Comparison of ENCODE assay signal across 11 mouse cellular contexts in genomic region chr11:87589605-87590004, GRCm38 (mm10). TPM values are rescaled to one million over a fixed set of nuclear protein-coding genes. Genes with fewer than 3 reads are reported as not detected.
DNase-seq lines count a peak whose midpoint lies in the region; ATAC-seq and TF ChIP-seq lines count a peak whose summit lies in the region.
"Had no signal": no experiment of that assay in that cellular context is flagged by ENCODE, and none has a peak within 500 bp of the region (broad histone marks: within the 10 kb centered on the region; RNA-seq: fewer than 3 reads in every experiment).

No protein-coding gene starts in this region.

- no peak for TF ChIP-seq EP300 in heart, adult 2 months (IDR thresholded peaks at IDR 0.05; ENCODE audit: insufficient read depth, low read depth, low read length)
- no peak for TF ChIP-seq EP300 in lung, postnatal 0 days (IDR thresholded peaks at IDR 0.05)
- TF ChIP-seq EP300 in heart, postnatal 0 days (IDR thresholded peaks at IDR 0.05; ENCODE audit: low read depth): no peak

- H3K4me2 ChIP-seq in lung, postnatal 0 days (replicated peaks; ENCODE audit: low read depth, low read length): peak overlapping the region; percentile 74; the same call in 1 of the 2 replicates
- peak overlapping the region; percentile 62; the same call in 1 of the 2 replicates for H3K4me2 ChIP-seq in heart, postnatal 0 days (ENCODE audit: low read depth, low read length)
- H3K4me2 ChIP-seq in myocyte (ENCODE audit: low read depth): no peak overlapping the region

- ATAC-seq in lung, postnatal 0 days: no peak
- no peak for ATAC-seq in heart, postnatal 0 days (ENCODE audit: insufficient read depth, low read depth)

- no peak for TF ChIP-seq CTCF in heart, adult 2 months (IDR thresholded peaks at IDR 0.05)
- no peak for TF ChIP-seq CTCF in lung, postnatal 0 days (IDR thresholded peaks at IDR 0.05)
- TF ChIP-seq CTCF in heart, postnatal 0 days (IDR thresholded peaks at IDR 0.05; ENCODE audit: low read depth): no peak

- H3ac ChIP-seq in myocyte (ENCODE audit: control insufficient read depth, insufficient read length): no peak overlapping the region

- no peaks in the 10 kb centered on the region for H3K79me2 ChIP-seq in heart, adult 2 months (replicated peaks; ENCODE audit: control insufficient read depth, insufficient read depth, low read length)
- peaks cover 7% of the 10 kb centered on the region for H3K79me2 ChIP-seq in myocyte (ENCODE audit: control insufficient read depth, insufficient read depth)

- no peak overlapping the region; the same call in 1 of the 2 replicates for H3K9ac ChIP-seq in heart, adult 2 months (ENCODE audit: low read depth, low read length)
- no peak overlapping the region for H3K9ac ChIP-seq in lung, postnatal 0 days (replicated peaks; ENCODE audit: low read depth)
- no peak overlapping the region for H3K9ac ChIP-seq in heart, postnatal 0 days (replicated peaks; ENCODE audit: low read depth, low read length)

- peak overlapping the region; percentile 97 for H3K27ac ChIP-seq in heart, adult 2 months
- H3K27ac ChIP-seq in lung, postnatal 0 days (ENCODE audit: low read length): no peak overlapping the region
- H3K27ac ChIP-seq in heart, postnatal 0 days (ENCODE audit: low read depth): no peak overlapping the region

- intact Hi-C loops in heart, adult 2 months (cut with DNase I): loop anchor here (5.0 kb wide), 2 partner anchors 167 to 372 kb away; no protein-coding TSS in a partner anchor
- intact Hi-C loops in heart, postnatal 36 days (cut with DNase I): loop anchor here (5.0 kb wide), 4 partner anchors 67 to 372 kb away; no protein-coding TSS in a partner anchor

- peaks cover 9% of the 10 kb centered on the region for H3K36me3 ChIP-seq in heart, adult 2 months (ENCODE audit: control insufficient read depth, insufficient read depth, low read length)
- H3K36me3 ChIP-seq in lung, postnatal 0 days (ENCODE audit: insufficient read depth, low read length): no peaks in the 10 kb centered on the region
- H3K36me3 ChIP-seq in heart, postnatal 0 days (replicated peaks; ENCODE audit: control insufficient read depth, insufficient read depth, low read length): peaks cover 4% of the 10 kb centered on the region
- no peaks in the 10 kb centered on the region for H3K36me3 ChIP-seq in myocyte (ENCODE audit: control insufficient read depth, insufficient read depth)

- WGBS in heart, adult 2 months: 74% methylated on average over 8 of the region's 8 CpGs
- 87% methylated on average over 8 of the region's 8 CpGs for WGBS in lung, postnatal 0 days
- WGBS in heart, postnatal 0 days: 80% methylated on average over 8 of the region's 8 CpGs

- TF ChIP-seq POLR2A in heart, adult 2 months (IDR thresholded peaks at IDR 0.05; ENCODE audit: insufficient read depth, low read depth, low read length): no peak
- no peak for TF ChIP-seq POLR2A in myocyte (IDR thresholded peaks at IDR 0.05; ENCODE audit: insufficient read length, low read depth)

- DNase-seq in heart, adult 2 months: no peak
- DNase-seq in heart, postnatal 36 days: no peak
- DNase-seq in lung, postnatal 0 days (ENCODE audit: low spot score): no peak
- DNase-seq in lung, postnatal 25 days (ENCODE audit: low spot score): no peak
- no peak for DNase-seq in heart, postnatal 0 days (ENCODE audit: low spot score)
- no peak for DNase-seq in embryo, embryonic 10.5 days (ENCODE audit: low spot score)
- DNase-seq in spleen, adult 18-20 months: no peak
- DNase-seq: cerebellum, postnatal 25 days; kidney, adult 11 months had no signal

- no peaks in the 10 kb centered on the region for H3K27me3 ChIP-seq in heart, adult 2 months (ENCODE audit: control insufficient read depth, insufficient read depth, low read length)
- H3K27me3 ChIP-seq in lung, postnatal 0 days (replicated peaks; ENCODE audit: insufficient read depth, low read length): no peaks in the 10 kb centered on the region
- H3K27me3 ChIP-seq in heart, postnatal 0 days (ENCODE audit: control insufficient read depth, insufficient read depth, low read length): no peaks in the 10 kb centered on the region
- no peaks in the 10 kb centered on the region for H3K27me3 ChIP-seq in myocyte (ENCODE audit: control insufficient read depth, insufficient read depth, insufficient read length)

- peaks cover 12% of the 10 kb centered on the region for H3K4me1 ChIP-seq in heart, adult 2 months (ENCODE audit: control insufficient read depth, insufficient read depth, low read length)
- peaks cover 33% of the 10 kb centered on the region for H3K4me1 ChIP-seq in lung, postnatal 0 days (ENCODE audit: insufficient read depth, low read depth, low read length)
- peaks cover 18% of the 10 kb centered on the region for H3K4me1 ChIP-seq in heart, postnatal 0 days (ENCODE audit: control insufficient read depth, insufficient read depth)

- H3K9me3 ChIP-seq in lung, postnatal 0 days (ENCODE audit: low read length): no peaks in the 10 kb centered on the region
- H3K9me3 ChIP-seq in heart, postnatal 0 days (replicated peaks; ENCODE audit: control insufficient read depth, low read length): no peaks in the 10 kb centered on the region

- H3K4me3 ChIP-seq in heart, adult 2 months: no peak overlapping the region
- H3K4me3 ChIP-seq in lung, postnatal 0 days (ENCODE audit: low read depth, low read length): no peak overlapping the region
- H3K4me3 ChIP-seq in heart, postnatal 0 days (ENCODE audit: low read depth, low read length): no peak overlapping the region
- no peak overlapping the region for H3K4me3 ChIP-seq in myocyte

TF ChIP-seq in myocyte, 11 proteins besides CTCF, POLR2A, EP300 and RAD21:
- TF ChIP-seq TCF3 (IDR thresholded peaks at IDR 0.05; ENCODE audit: insufficient read length, low read depth) (no peak), POLR2AphosphoS2 (IDR thresholded peaks at IDR 0.05; ENCODE audit: insufficient read length, low read depth) (peak; percentile 3)
TF ChIP-seq in myocyte: peak in this region for 1.

RNA-seq across cellular contexts. Expression of gene Mtmr4, which starts 2.4 kb away (rescaled TPM):
- total RNA-seq in heart, adult 2 months (2021): 10 to 100 TPM; 24.7 to 27.8 TPM
- 7.9 and 19.0 TPM in 2 replicates for polyA plus RNA-seq in heart, adult 2 months (2012; rRNA removed)
- 10 to 100 TPM; 18.8 to 27.1 TPM for total RNA-seq in heart, postnatal 36 days (2021)
- polyA plus RNA-seq in lung, postnatal 0 days (2015; fragmentation: Nextera tagmentation; extraction: Ambion mirVana): 9.4 and 13.3 TPM in 2 replicates
- total RNA-seq in heart, postnatal 0 days (2014; rRNA removed; ENCODE audit: low replicate concordance): 12.4 and 17.3 TPM in 2 replicates
- polyA plus RNA-seq in heart, postnatal 0 days (2015; fragmentation: Nextera tagmentation; extraction: Ambion mirVana): 6.0 and 7.0 TPM in 2 replicates
- polyA plus RNA-seq in myocyte (2012; fragmentation: generic; extraction: Trizol): 10.6 TPM

RNA-seq across cellular contexts. Expression of gene Sept4, which starts 20.9 kb away (rescaled TPM):
- total RNA-seq in heart, adult 2 months (2021): 10 to 100 TPM; 36.7 to 38.6 TPM
- 39.9 and 54.4 TPM in 2 replicates for polyA plus RNA-seq in heart, adult 2 months (2012; rRNA removed)
- 10 to 100 TPM; 41.8 to 45.8 TPM for total RNA-seq in heart, postnatal 36 days (2021)
- 366 and 392 TPM in 2 replicates for polyA plus RNA-seq in lung, postnatal 0 days (2015; fragmentation: Nextera tagmentation; extraction: Ambion mirVana)
- 13.9 and 20.6 TPM in 2 replicates for total RNA-seq in heart, postnatal 0 days (2014; rRNA removed; ENCODE audit: low replicate concordance)
- polyA plus RNA-seq in heart, postnatal 0 days (2015; fragmentation: Nextera tagmentation; extraction: Ambion mirVana): 47.8 and 49.1 TPM in 2 replicates
- polyA plus RNA-seq in myocyte (2012; fragmentation: generic; extraction: Trizol): 1.5 TPM

RNA-seq across cellular contexts. Expression of gene Gm11492, which starts 23.2 kb away (rescaled TPM):
- total RNA-seq in heart, adult 2 months (2021): not detected
- polyA plus RNA-seq in heart, adult 2 months (2012; rRNA removed): 0.04 TPM in 1 of 2 replicates, not detected in the other
- total RNA-seq in heart, postnatal 36 days (2021): not detected
- not detected in 2 replicates for polyA plus RNA-seq in lung, postnatal 0 days (2015; fragmentation: Nextera tagmentation; extraction: Ambion mirVana)
- total RNA-seq in heart, postnatal 0 days (2014; rRNA removed; ENCODE audit: low replicate concordance): not detected in 2 replicates
- not detected in 2 replicates for polyA plus RNA-seq in heart, postnatal 0 days (2015; fragmentation: Nextera tagmentation; extraction: Ambion mirVana)
- not detected for polyA plus RNA-seq in myocyte (2012; fragmentation: generic; extraction: Trizol)
- polyA plus RNA-seq: limb, embryonic 11.5 days had no signal

RNA-seq across cellular contexts. Expression of gene Hsf5, which starts 27.4 kb away (rescaled TPM):
- total RNA-seq in heart, adult 2 months (2021): under 1 TPM in 1 of 2 experiments, not detected in 1; 0.05 TPM
- polyA plus RNA-seq in heart, adult 2 months (2012; rRNA removed): 0.02 and 0.06 TPM in 2 replicates
- not detected for total RNA-seq in heart, postnatal 36 days (2021)
- polyA plus RNA-seq in lung, postnatal 0 days (2015; fragmentation: Nextera tagmentation; extraction: Ambion mirVana): 0.05 and 0.11 TPM in 2 replicates
- total RNA-seq in heart, postnatal 0 days (2014; rRNA removed; ENCODE audit: low replicate concordance): not detected in 2 replicates
- 0.03 TPM in 1 of 2 replicates, not detected in the other for polyA plus RNA-seq in heart, postnatal 0 days (2015; fragmentation: Nextera tagmentation; extraction: Ambion mirVana)
- polyA plus RNA-seq in myocyte (2012; fragmentation: generic; extraction: Trizol): not detected

Comparison
In these comparisons a context has a peak if more than half of its experiments do, and no peak if none do; other contexts are left out.
1. RNA of gene Sept4, which starts 20.9 kb away (polyA plus RNA-seq): 366 to 392 TPM in lung, postnatal 0 days, 47.8 to 49.1 TPM in heart, postnatal 0 days and 39.9 to 54.4 TPM in heart, adult 2 months; 1.5 TPM in myocyte (single experiment); every median in the first group is over 10 times any median in the second.